Mouse (Mus musculus): ENCODE measurements around the gene Rpl39l.

- no peak for TF ChIP-seq CTCF (IDR thresholded peaks at IDR 0.05; ENCODE audit: borderline replicate concordance, insufficient read depth, low read depth, low read length)
- no peak for TF ChIP-seq POLR2A (IDR thresholded peaks at IDR 0.05; ENCODE audit: borderline replicate concordance, insufficient read depth, low read length)
Measured at GRCm38 (mm10) chr16:10169123-10169905, 712 bp upstream of the Rpl39l start.
